Mouse (Mus musculus) urinary bladder, postnatal 25 days (tissue): ENCODE results near the gene Nup210.
"Not testable (repeated sequence)": the region's sequence is repeated elsewhere in the genome, so short reads cannot be mapped to it uniquely, and the experiment has no call there.

Experiments used
- DNase-seq: peaks from one replicate; pipeline ENCODE4 v3.0.0; 2022; ENCODE audit warnings: low spot score

Gene Nup210

GRCm38 (mm10) chr6:91139846-91140245 is 23.2 kb upstream of the Nup210 start:
- peak; percentile 64 for DNase-seq

- DNase-seq, result no peak
These were observed 20.8 kb upstream of the Nup210 start for GRCm38 (mm10) chr6:91137343-91137956.

GRCm38 (mm10) chr6:91130856-91131255 is 14.2 kb upstream of the Nup210 start:
- DNase-seq, result no peak

GRCm38 (mm10) chr6:91128996-91129395 is 12.4 kb upstream of the Nup210 start:
- DNase-seq, result no peak

- DNase-seq, result no peak
These were observed 8.6 kb upstream of the Nup210 start for GRCm38 (mm10) chr6:91125228-91125585.

- no peak for DNase-seq
These were observed 7.9 kb upstream of the Nup210 start for GRCm38 (mm10) chr6:91124286-91125227.

GRCm38 (mm10) chr6:91123453-91123852 is 6.8 kb upstream of the Nup210 start:
- no peak for DNase-seq

- not testable (repeated sequence) for DNase-seq
These were observed 4.5 kb upstream of the Nup210 start for GRCm38 (mm10) chr6:91121089-91121488.

- DNase-seq, result no peak
These were observed 3.6 kb upstream of the Nup210 start for GRCm38 (mm10) chr6:91120206-91120605.

- no peak for DNase-seq
These were observed 1.9 kb upstream of the Nup210 start for GRCm38 (mm10) chr6:91118526-91118925.

GRCm38 (mm10) chr6:91117149-91117548 is 520 bp upstream of the Nup210 start:
- no peak for DNase-seq

GRCm38 (mm10) chr6:91115863-91116243 is 776 bp downstream of the Nup210 start:
- DNase-seq, result peak; percentile 5

GRCm38 (mm10) chr6:91115158-91115557 is 1.5 kb downstream of the Nup210 start:
- no peak for DNase-seq

GRCm38 (mm10) chr6:91114716-91115115 is 1.9 kb downstream of the Nup210 start:
- no peak for DNase-seq

- DNase-seq, result no peak
These were observed 4.7 kb downstream of the Nup210 start for GRCm38 (mm10) chr6:91111954-91112252.

GRCm38 (mm10) chr6:91111141-91111953 is 5.3 kb downstream of the Nup210 start:
- DNase-seq, result no peak

- no peak for DNase-seq
These were observed 6.2 kb downstream of the Nup210 start for GRCm38 (mm10) chr6:91110323-91111020.

GRCm38 (mm10) chr6:91109489-91109888 is 7.1 kb downstream of the Nup210 start:
- DNase-seq, result no peak

- DNase-seq, result no peak
These were observed 7.6 kb downstream of the Nup210 start for GRCm38 (mm10) chr6:91108917-91109450.

GRCm38 (mm10) chr6:91108301-91108916 is 8.2 kb downstream of the Nup210 start:
- DNase-seq, result no peak

- DNase-seq, result no peak
These were observed 11.1 kb downstream of the Nup210 start for GRCm38 (mm10) chr6:91105400-91106129.
